Mouse (Mus musculus): ENCODE measurements around the gene Nlrc3. TPM values are rescaled to one million over a fixed set of nuclear protein-coding genes. Genes with fewer than 3 reads are reported as not detected.

Gene Nlrc3
- polyA plus RNA-seq (2015; fragmentation: Nextera tagmentation; extraction: Ambion mirVana), result 0.50 and 0.52 TPM in 2 replicates

GRCm38 (mm10) chr16:3976251-3976671 is at the start of gene Nlrc3:
Gene Nlrc3, minus strand, starts transcription at chr16:3976632.

GRCm38 (mm10) chr16:4003489-4004398 is 27.3 kb upstream of the Nlrc3 start, which contains the start of gene Slx4:
Gene Slx4, minus strand, starts transcription at chr16:4003770.

GRCm38 (mm10) chr16:3908537-3909111 is 67.8 kb downstream of the Nlrc3 start, which contains the start of the genes 1700037C18Rik and Cluap1:
Gene 1700037C18Rik, minus strand, starts transcription at chr16:3908689.
Gene Cluap1, plus strand, starts transcription at chr16:3908801.

Small RNA genes lying within 50 kb of the gene (microRNA-seq; reads per million reads assigned to microRNA genes)
- gene Gm23493, result not detected

Other genes starting within 250 kb of the Nlrc3 start
- 29.6 and 30.3 TPM in 2 replicates for gene Zfp263, start 232.5 kb downstream of the Nlrc3 start, polyA plus RNA-seq (2015; fragmentation: Nextera tagmentation; extraction: Ambion mirVana)
- gene Olfr15, start 145.8 kb downstream of the Nlrc3 start, polyA plus RNA-seq (2015; fragmentation: Nextera tagmentation; extraction: Ambion mirVana), result not detected in 2 replicates
- gene Zfp174, start 129.4 kb downstream of the Nlrc3 start, polyA plus RNA-seq (2015; fragmentation: Nextera tagmentation; extraction: Ambion mirVana), result 1.4 TPM in 2 replicates
- 84.0 and 93.7 TPM in 2 replicates for gene Naa60, start 104.3 kb downstream of the Nlrc3 start, polyA plus RNA-seq (2015; fragmentation: Nextera tagmentation; extraction: Ambion mirVana)
- gene Zfp597, start 92.1 kb downstream of the Nlrc3 start, polyA plus RNA-seq (2015; fragmentation: Nextera tagmentation; extraction: Ambion mirVana), result 9.1 and 9.5 TPM in 2 replicates
- 3.0 and 6.1 TPM in 2 replicates for gene Gm20695, start 92.0 kb downstream of the Nlrc3 start, polyA plus RNA-seq (2015; fragmentation: Nextera tagmentation; extraction: Ambion mirVana)
- 12.0 and 12.7 TPM in 2 replicates for gene 1700037C18Rik, start 67.9 kb downstream of the Nlrc3 start, polyA plus RNA-seq (2015; fragmentation: Nextera tagmentation; extraction: Ambion mirVana)
- gene Cluap1, start 67.8 kb downstream of the Nlrc3 start, polyA plus RNA-seq (2015; fragmentation: Nextera tagmentation; extraction: Ambion mirVana), result 43.7 and 47.0 TPM in 2 replicates
- 15.1 and 16.6 TPM in 2 replicates for gene Slx4, start 27.1 kb upstream of the Nlrc3 start, polyA plus RNA-seq (2015; fragmentation: Nextera tagmentation; extraction: Ambion mirVana)
- gene Dnase1, start 60.3 kb upstream of the Nlrc3 start, polyA plus RNA-seq (2015; fragmentation: Nextera tagmentation; extraction: Ambion mirVana), result 2.1 and 3.4 TPM in 2 replicates
- gene Trap1, start 101.2 kb upstream of the Nlrc3 start, polyA plus RNA-seq (2015; fragmentation: Nextera tagmentation; extraction: Ambion mirVana), result 46.9 and 50.5 TPM in 2 replicates
- 32.6 and 36.7 TPM in 2 replicates for gene Crebbp, start 237.4 kb upstream of the Nlrc3 start, polyA plus RNA-seq (2015; fragmentation: Nextera tagmentation; extraction: Ambion mirVana)